Comparison of ENCODE assay signal across 16 mouse cellular contexts in genomic region chr5:77364443-77365038, GRCm38 (mm10). TPM values are rescaled to one million over a fixed set of nuclear protein-coding genes. Genes with fewer than 3 reads are reported as not detected.
DNase-seq lines count a peak whose midpoint lies in the region; ATAC-seq and TF ChIP-seq lines count a peak whose summit lies in the region.
"Had no signal": no experiment of that assay in that cellular context is flagged by ENCODE, and none has a peak within 500 bp of the region (broad histone marks: within the 10 kb centered on the region; RNA-seq: fewer than 3 reads in every experiment).

No protein-coding gene starts in this region.

- H3K9me3 ChIP-seq in intestine, embryonic 14.5 days (ENCODE audit: control insufficient read depth, low read length) = no peaks in the 10 kb centered on the region
- no peaks in the 10 kb centered on the region for H3K9me3 ChIP-seq in intestine, embryonic 16.5 days (ENCODE audit: control insufficient read depth, low read length)
- no peaks in the 10 kb centered on the region for H3K9me3 ChIP-seq in lung, embryonic 14.5 days (ENCODE audit: low read depth, low read length)
- H3K9me3 ChIP-seq in stomach, postnatal 0 days (ENCODE audit: control insufficient read depth, low read length) = no peaks in the 10 kb centered on the region
- H3K9me3 ChIP-seq: liver, embryonic 13.5 days; neural tube, embryonic 15.5 days had no signal

- peak; percentile 51 for DNase-seq in intestine, embryonic 14.5 days (ENCODE audit: low spot score)
- peak; percentile 74 for DNase-seq in lung, embryonic 14.5 days
- no peak for DNase-seq in lung, postnatal 10 days
- DNase-seq in stomach, postnatal 0 days (ENCODE audit: low spot score) = no peak
- DNase-seq in Muller cell, postnatal 12 days (ENCODE audit: inconsistent ontology term) = no peak
- DNase-seq: cerebellum, adult 11 months; cerebellum, postnatal 25 days; heart, postnatal 4 days; liver, embryonic 13.5 days; lung, postnatal 4 days had no signal

- no peak overlapping the region; the same call in 1 of the 2 replicates for H3K27ac ChIP-seq in intestine, embryonic 14.5 days (ENCODE audit: low read depth)
- no peak overlapping the region for H3K27ac ChIP-seq in intestine, embryonic 16.5 days (ENCODE audit: low read length)
- H3K27ac ChIP-seq in lung, embryonic 14.5 days (ENCODE audit: low read depth) = no peak overlapping the region
- H3K27ac ChIP-seq in brown adipose tissue, adult 24 weeks (replicated peaks; ENCODE audit: low read depth, low read length) = peak overlapping the region; percentile 95
- H3K27ac ChIP-seq in stomach, postnatal 0 days (replicated peaks) = 0 out of 2 replicates have a peak overlapping the region, but pooled peaks have one; percentile 9
- H3K27ac ChIP-seq: hindbrain, postnatal 0 days; liver, embryonic 13.5 days; neural tube, embryonic 15.5 days had no signal

- H3K4me3 ChIP-seq in intestine, embryonic 14.5 days (ENCODE audit: low read depth, low read length) = no peak overlapping the region
- no peak overlapping the region for H3K4me3 ChIP-seq in intestine, embryonic 16.5 days (ENCODE audit: low read length)
- no peak overlapping the region for H3K4me3 ChIP-seq in lung, embryonic 14.5 days (ENCODE audit: low read depth, low read length)
- no peak overlapping the region for H3K4me3 ChIP-seq in brown adipose tissue, adult 24 weeks (ENCODE audit: insufficient read depth, low read depth, low read length)
- no peak overlapping the region for H3K4me3 ChIP-seq in stomach, postnatal 0 days (ENCODE audit: low read depth, low read length)
- H3K4me3 ChIP-seq: liver, embryonic 13.5 days; neural tube, embryonic 15.5 days had no signal

- H3K9ac ChIP-seq in intestine, embryonic 14.5 days (ENCODE audit: low read length) = no peak overlapping the region
- H3K9ac ChIP-seq in intestine, embryonic 16.5 days (ENCODE audit: low read depth, low read length) = no peak overlapping the region
- no peak overlapping the region for H3K9ac ChIP-seq in lung, embryonic 14.5 days
- H3K9ac ChIP-seq in stomach, postnatal 0 days (ENCODE audit: low read length) = no peak overlapping the region
- H3K9ac ChIP-seq: liver, embryonic 13.5 days; neural tube, embryonic 15.5 days had no signal

- TF ChIP-seq CTCF in lung, embryonic 14.5 days (IDR thresholded peaks at IDR 0.05; ENCODE audit: low read depth) = no peak
- no peak for TF ChIP-seq CTCF in stomach, postnatal 0 days (IDR thresholded peaks at IDR 0.05; ENCODE audit: low read depth)

- WGBS in intestine, embryonic 14.5 days = 88% methylated on average over 3 of the region's 3 CpGs
- 89% methylated on average over 3 of the region's 3 CpGs for WGBS in intestine, embryonic 16.5 days
- 92% methylated on average over 3 of the region's 3 CpGs for WGBS in lung, embryonic 14.5 days
- WGBS in stomach, postnatal 0 days = 77% methylated on average over 3 of the region's 3 CpGs

- H3K36me3 ChIP-seq in intestine, embryonic 14.5 days (ENCODE audit: control insufficient read depth, insufficient read depth, low read length) = no peaks in the 10 kb centered on the region
- H3K36me3 ChIP-seq in intestine, embryonic 16.5 days (ENCODE audit: control insufficient read depth, insufficient read depth, low read length) = no peaks in the 10 kb centered on the region
- no peaks in the 10 kb centered on the region for H3K36me3 ChIP-seq in lung, embryonic 14.5 days (ENCODE audit: insufficient read depth)
- H3K36me3 ChIP-seq in stomach, postnatal 0 days (ENCODE audit: control insufficient read depth, insufficient read depth, low read length) = no peaks in the 10 kb centered on the region
- H3K36me3 ChIP-seq: liver, embryonic 13.5 days; neural tube, embryonic 15.5 days had no signal

- no peaks in the 10 kb centered on the region for H3K27me3 ChIP-seq in intestine, embryonic 14.5 days (replicated peaks; ENCODE audit: control insufficient read depth, insufficient read depth, low read length)
- no peaks in the 10 kb centered on the region for H3K27me3 ChIP-seq in intestine, embryonic 16.5 days (replicated peaks; ENCODE audit: control insufficient read depth, insufficient read depth, low read length)
- no peaks in the 10 kb centered on the region for H3K27me3 ChIP-seq in lung, embryonic 14.5 days (ENCODE audit: insufficient read depth, low read length)
- no peaks in the 10 kb centered on the region for H3K27me3 ChIP-seq in stomach, postnatal 0 days (ENCODE audit: control insufficient read depth, insufficient read depth, low read length)
- H3K27me3 ChIP-seq: liver, embryonic 13.5 days; neural tube, embryonic 15.5 days had no signal

- ATAC-seq in intestine, embryonic 14.5 days (replicated peaks; ENCODE audit: low FRiP score, low TSS enrichment, low read depth) = no peak
- no peak for ATAC-seq in intestine, embryonic 16.5 days
- no peak for ATAC-seq in lung, embryonic 14.5 days (ENCODE audit: insufficient read depth)
- 0 out of 2 replicates have a peak, but pooled peaks have one; percentile 16 for ATAC-seq in stomach, postnatal 0 days (ENCODE audit: low FRiP score, low TSS enrichment)
- ATAC-seq: CD4-positive, CD25-positive, alpha-beta regulatory T cell, adult 4 months; hindbrain, postnatal 0 days had no signal

- no peak for TF ChIP-seq EP300 in stomach, postnatal 0 days (optimal IDR thresholded peaks at IDR 0.05)

- H3K4me2 ChIP-seq in intestine, embryonic 14.5 days (ENCODE audit: low read length) = no peak overlapping the region
- no peak overlapping the region for H3K4me2 ChIP-seq in intestine, embryonic 16.5 days (ENCODE audit: low read depth, low read length)
- H3K4me2 ChIP-seq in lung, embryonic 14.5 days = no peak overlapping the region
- H3K4me2 ChIP-seq in stomach, postnatal 0 days (replicated peaks; ENCODE audit: low read depth) = no peak overlapping the region
- H3K4me2 ChIP-seq: liver, embryonic 13.5 days; midbrain, embryonic 11.5 days; neural tube, embryonic 15.5 days had no signal

- peaks cover 20% of the 10 kb centered on the region for H3K4me1 ChIP-seq in intestine, embryonic 14.5 days (replicated peaks; ENCODE audit: control insufficient read depth, insufficient read depth, low read length)
- peaks cover 9% of the 10 kb centered on the region for H3K4me1 ChIP-seq in intestine, embryonic 16.5 days (ENCODE audit: control insufficient read depth, insufficient read depth, low read length)
- H3K4me1 ChIP-seq in lung, embryonic 14.5 days (ENCODE audit: insufficient read depth) = no peaks in the 10 kb centered on the region; the same call in 1 of the 2 replicates
- peaks cover 52% of the 10 kb centered on the region for H3K4me1 ChIP-seq in brown adipose tissue, adult 24 weeks (ENCODE audit: control insufficient read depth, insufficient read depth, insufficient read length, low read length)
- peaks cover 11% of the 10 kb centered on the region for H3K4me1 ChIP-seq in stomach, postnatal 0 days (replicated peaks; ENCODE audit: control insufficient read depth, insufficient read depth)

RNA-seq across cellular contexts. Expression of gene Igfbp7, which starts 43.3 kb away (rescaled TPM):
- 52.4 and 57.9 TPM in 2 replicates for polyA plus RNA-seq in intestine, embryonic 14.5 days (2014; fragmentation: Nextera tagmentation; extraction: Ambion mirVana)
- polyA plus RNA-seq in intestine, embryonic 16.5 days (2015; fragmentation: Nextera tagmentation; extraction: Ambion mirVana) = 85.2 and 109 TPM in 2 replicates
- polyA plus RNA-seq in lung, embryonic 14.5 days (2014; fragmentation: Nextera tagmentation; extraction: Ambion mirVana) = 35.1 and 37.9 TPM in 2 replicates
- 85.5 and 137 TPM in 2 replicates for polyA plus RNA-seq in brown adipose tissue, adult 24 weeks (2012; ENCODE audit: insufficient read depth, insufficient read length, missing spikeins)
- polyA plus RNA-seq in stomach, postnatal 0 days (2015; fragmentation: Nextera tagmentation; extraction: Ambion mirVana) = 421 and 437 TPM in 2 replicates

RNA-seq across cellular contexts. Expression of gene Polr2b, which starts 54.6 kb away (rescaled TPM):
- polyA plus RNA-seq in intestine, embryonic 14.5 days (2014; fragmentation: Nextera tagmentation; extraction: Ambion mirVana) = 59.8 and 67.5 TPM in 2 replicates
- 43.4 and 44.0 TPM in 2 replicates for polyA plus RNA-seq in intestine, embryonic 16.5 days (2015; fragmentation: Nextera tagmentation; extraction: Ambion mirVana)
- 73.2 and 74.6 TPM in 2 replicates for polyA plus RNA-seq in lung, embryonic 14.5 days (2014; fragmentation: Nextera tagmentation; extraction: Ambion mirVana)
- 25.0 and 43.6 TPM in 2 replicates for polyA plus RNA-seq in brown adipose tissue, adult 24 weeks (2012; ENCODE audit: insufficient read depth, insufficient read length, missing spikeins)
- 21.7 and 23.5 TPM in 2 replicates for polyA plus RNA-seq in stomach, postnatal 0 days (2015; fragmentation: Nextera tagmentation; extraction: Ambion mirVana)

RNA-seq across cellular contexts. Expression of gene Noa1, which starts 54.7 kb away (rescaled TPM):
- 30.3 and 30.4 TPM in 2 replicates for polyA plus RNA-seq in intestine, embryonic 14.5 days (2014; fragmentation: Nextera tagmentation; extraction: Ambion mirVana)
- 30.9 and 32.6 TPM in 2 replicates for polyA plus RNA-seq in intestine, embryonic 16.5 days (2015; fragmentation: Nextera tagmentation; extraction: Ambion mirVana)
- 27.4 and 29.8 TPM in 2 replicates for polyA plus RNA-seq in lung, embryonic 14.5 days (2014; fragmentation: Nextera tagmentation; extraction: Ambion mirVana)
- polyA plus RNA-seq in brown adipose tissue, adult 24 weeks (2012; ENCODE audit: insufficient read depth, insufficient read length, missing spikeins) = 22.2 and 29.5 TPM in 2 replicates
- polyA plus RNA-seq in stomach, postnatal 0 days (2015; fragmentation: Nextera tagmentation; extraction: Ambion mirVana) = 15.1 and 16.3 TPM in 2 replicates

Comparison
In these comparisons a context has a peak if more than half of its experiments do, and no peak if none do; other contexts are left out.
1. DNase-seq: peak in intestine, embryonic 14.5 days (single experiment) and lung, embryonic 14.5 days (single experiment); none in lung, postnatal 10 days (single experiment), stomach, postnatal 0 days (single experiment) and Muller cell, postnatal 12 days (single experiment).
2. H3K27ac ChIP-seq: peak in brown adipose tissue, adult 24 weeks (single experiment) and stomach, postnatal 0 days (single experiment); none in intestine, embryonic 14.5 days (single experiment), intestine, embryonic 16.5 days (single experiment) and lung, embryonic 14.5 days (single experiment).